Mouse (Mus musculus): ENCODE results near the gene Gm48551. TPM values are rescaled to one million over a fixed set of nuclear protein-coding genes. Genes with fewer than 3 reads are reported as not detected.

The Gm48551 gene
- total RNA-seq, 1 experiment: 1.8 TPM

DNA sequence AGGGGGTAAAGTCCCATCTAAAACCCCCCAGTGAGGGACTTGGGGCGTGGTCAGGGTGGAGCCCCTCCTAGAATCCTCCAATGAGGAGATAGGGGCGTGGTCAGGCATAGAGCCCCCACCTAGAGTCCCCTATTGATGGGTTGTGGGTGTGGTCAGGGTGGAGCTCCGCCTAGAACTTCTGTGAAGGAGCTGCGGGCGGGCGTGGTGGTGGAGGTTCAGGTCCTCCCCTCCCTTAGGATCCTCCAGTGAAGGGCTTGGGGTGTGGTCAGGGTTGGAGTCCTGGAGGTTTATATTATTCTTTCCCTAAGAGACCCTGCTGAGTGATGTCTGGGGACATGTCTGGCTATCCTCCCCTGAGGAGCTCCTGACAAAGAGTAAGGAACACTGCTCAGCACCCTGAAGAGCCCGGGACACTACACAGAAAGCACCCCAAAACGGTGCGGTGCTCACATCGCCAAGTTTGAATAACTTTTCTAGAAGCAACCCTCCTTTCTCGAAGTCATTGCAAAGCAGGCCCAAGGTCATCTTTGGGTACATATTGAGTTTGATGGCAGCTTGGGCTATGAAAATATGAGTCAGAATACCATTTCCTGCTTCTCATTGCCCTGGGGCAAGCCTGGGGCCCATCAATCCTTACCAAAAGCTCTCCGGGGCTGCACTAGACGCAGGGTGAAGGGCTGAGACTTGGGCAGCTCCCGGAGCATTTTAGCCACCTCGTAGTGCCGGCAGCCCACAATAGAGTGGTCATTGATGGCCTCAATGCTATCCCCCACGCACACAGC, 43.5 kb upstream of the Gm48551 start:
- Histone ChIP-seq H3K4me3 (ENCODE audit: insufficient read depth in 1 of 2, low read depth in 1 of 2, low read length in 2 of 2, poor library complexity in 1 of 2, severe bottlenecking in 1 of 2) (no peak overlapping the region), H3K4me1 (ENCODE audit: control insufficient read depth in 2 of 2, insufficient read depth in 2 of 2, low read length in 2 of 2, poor library complexity in 1 of 2) (peaks cover 0 to 21% of the 10 kb centered on the region in 2 experiments; a peak in 1 of 4 replicates), H3K9ac (ENCODE audit: insufficient read depth, low read depth, low read length, poor library complexity, severe bottlenecking) (no peak overlapping the region; the same call in 1 of the 2 replicates), H3K9me3 (ENCODE audit: control insufficient read depth, insufficient read depth, low read depth, low read length) (no peaks in the 10 kb centered on the region), H3K36me3 (ENCODE audit: control insufficient read depth, insufficient read depth, low read length, poor library complexity, severe bottlenecking) (no peaks in the 10 kb centered on the region), H3K27ac (ENCODE audit: insufficient read depth, low read depth, low read length, poor library complexity, severe bottlenecking) (peak overlapping the region; percentile 26; the same call in 1 of the 2 replicates)
- in situ Hi-C loops (cut with MboI; ENCODE audit: low sequenced_read_pairs in 2 of 2, unreplicated experiment in 2 of 2): no loop called here
- no peak for TF ChIP-seq ZNF384 (IDR thresholded peaks at IDR 0.05; ENCODE audit: low read depth, low read length)
- peak; percentile 89 for DNase-seq (ENCODE audit: low read depth, low spot score)

- DNase-seq (ENCODE audit: low read depth, low spot score): no peak
- Histone ChIP-seq H3K4me1 (ENCODE audit: control insufficient read depth in 2 of 2, insufficient read depth in 2 of 2, low read length in 2 of 2, poor library complexity in 1 of 2) (peaks cover 0 to 18% of the 10 kb centered on the region in 2 experiments; a peak in 2 of 4 replicates), H3K9ac (ENCODE audit: insufficient read depth, low read depth, low read length, poor library complexity, severe bottlenecking) (no peak overlapping the region), H3K36me3 (ENCODE audit: control insufficient read depth, insufficient read depth, low read length, poor library complexity, severe bottlenecking) (no peaks in the 10 kb centered on the region), H3K27ac (ENCODE audit: insufficient read depth, low read depth, low read length, poor library complexity, severe bottlenecking) (peak overlapping the region; percentile 26; the same call in 1 of the 2 replicates), H3K9me3 (ENCODE audit: control insufficient read depth, insufficient read depth, low read depth, low read length) (no peaks in the 10 kb centered on the region), H3K4me3 (ENCODE audit: insufficient read depth in 1 of 2, low read depth in 1 of 2, low read length in 2 of 2, poor library complexity in 1 of 2, severe bottlenecking in 1 of 2) (no peak overlapping the region)
- in situ Hi-C loops (cut with MboI; ENCODE audit: low sequenced_read_pairs in 2 of 2, unreplicated experiment in 2 of 2): no loop called here
- TF ChIP-seq MAFK (IDR thresholded peaks at IDR 0.05; ENCODE audit: insufficient read depth, low read depth, low read length) (no peak), ZNF384 (IDR thresholded peaks at IDR 0.05; ENCODE audit: low read depth, low read length) (no peak), CHD2 (IDR thresholded peaks at IDR 0.05; ENCODE audit: low read depth, low read length) (no peak), HCFC1 (IDR thresholded peaks at IDR 0.05; ENCODE audit: borderline replicate concordance, insufficient read depth, low read length) (no peak), ZC3H11A (IDR thresholded peaks at IDR 0.05; ENCODE audit: borderline replicate concordance, low read depth, low read length) (no peak)
Observed at GRCm38 (mm10) chr10:81341333-81341949, 42.8 kb upstream of the Gm48551 start.

- DNase-seq (ENCODE audit: low read depth, low spot score): no peak
- TF ChIP-seq ZC3H11A (IDR thresholded peaks at IDR 0.05; ENCODE audit: borderline replicate concordance, low read depth, low read length) (no peak), MAFK (IDR thresholded peaks at IDR 0.05; ENCODE audit: insufficient read depth, low read depth, low read length) (no peak), HCFC1 (IDR thresholded peaks at IDR 0.05; ENCODE audit: borderline replicate concordance, insufficient read depth, low read length) (no peak)
- no peaks in the 10 kb centered on the region for H3K36me3 ChIP-seq (ENCODE audit: control insufficient read depth, insufficient read depth, low read length, poor library complexity, severe bottlenecking)
- peaks cover 0 to 16% of the 10 kb centered on the region in 2 experiments; a peak in 2 of 4 replicates for H3K4me1 ChIP-seq (ENCODE audit: control insufficient read depth in 2 of 2, insufficient read depth in 2 of 2, low read length in 2 of 2, poor library complexity in 1 of 2)
- H3K9ac ChIP-seq (ENCODE audit: insufficient read depth, low read depth, low read length, poor library complexity, severe bottlenecking): peak within 1 kb of the TSS; percentile 42
- H3K4me3 ChIP-seq (ENCODE audit: insufficient read depth in 1 of 2, low read depth in 1 of 2, low read length in 2 of 2, poor library complexity in 1 of 2, severe bottlenecking in 1 of 2): peak within 1 kb of the TSS; percentile 31 to 64; a peak in 3 of 4 replicates
- no peak within 1 kb of the TSS for H3K27ac ChIP-seq (ENCODE audit: insufficient read depth, low read depth, low read length, poor library complexity, severe bottlenecking)
- in situ Hi-C loops (cut with MboI; ENCODE audit: low sequenced_read_pairs in 2 of 2, unreplicated experiment in 2 of 2): no loop called here
- H3K9me3 ChIP-seq (ENCODE audit: control insufficient read depth, insufficient read depth, low read depth, low read length): no peaks in the 10 kb centered on the region
Observed at GRCm38 (mm10) chr10:81342686-81343505, 41.4 kb upstream of the Gm48551 start, which contains the start of gene Gipc3. Gene Gipc3, minus strand, starts transcription at chr10:81343266.

GRCm38 (mm10) chr10:81344421-81345161, 39.7 kb upstream of the Gm48551 start:
- TF ChIP-seq MAFK (IDR thresholded peaks at IDR 0.05; ENCODE audit: insufficient read depth, low read depth, low read length) (no peak), ZC3H11A (IDR thresholded peaks at IDR 0.05; ENCODE audit: borderline replicate concordance, low read depth, low read length) (no peak), ZNF384 (IDR thresholded peaks at IDR 0.05; ENCODE audit: low read depth, low read length) (no peak), CHD2 (IDR thresholded peaks at IDR 0.05; ENCODE audit: low read depth, low read length) (no peak), HCFC1 (IDR thresholded peaks at IDR 0.05; ENCODE audit: borderline replicate concordance, insufficient read depth, low read length) (no peak)
- no peak for DNase-seq (ENCODE audit: low read depth, low spot score)
- Histone ChIP-seq H3K36me3 (ENCODE audit: control insufficient read depth, insufficient read depth, low read length, poor library complexity, severe bottlenecking) (no peaks in the 10 kb centered on the region), H3K4me1 (ENCODE audit: control insufficient read depth in 2 of 2, insufficient read depth in 2 of 2, low read length in 2 of 2, poor library complexity in 1 of 2) (peaks cover 3 to 21% of the 10 kb centered on the region in 2 experiments; a peak in 3 of 4 replicates), H3K4me3 (ENCODE audit: insufficient read depth in 1 of 2, low read depth in 1 of 2, low read length in 2 of 2, poor library complexity in 1 of 2, severe bottlenecking in 1 of 2) (no peak overlapping the region), H3K9ac (ENCODE audit: insufficient read depth, low read depth, low read length, poor library complexity, severe bottlenecking) (no peak overlapping the region), H3K27ac (ENCODE audit: insufficient read depth, low read depth, low read length, poor library complexity, severe bottlenecking) (no peak overlapping the region), H3K9me3 (ENCODE audit: control insufficient read depth, insufficient read depth, low read depth, low read length) (no peaks in the 10 kb centered on the region)
- in situ Hi-C loops (cut with MboI; ENCODE audit: low sequenced_read_pairs in 2 of 2, unreplicated experiment in 2 of 2): no loop called here
